Mouse (Mus musculus) CD8-positive naive resting alpha-beta T cell, adult 2 months (primary cell): Measurements from ENCODE around the gene Ctu1.
"Not testable (repeated sequence)": the region's sequence is repeated elsewhere in the genome, so short reads cannot be mapped to it uniquely, and the experiment has no call there.

Experiments
- DNase-seq, 2 experiments: peaks; one replicate each; pipeline ENCODE4 v3.0.0; 2022; ENCODE audit warnings: low read depth in 2 of 2, low spot score in 2 of 2

Ctu1 gene

GRCm38 (mm10) chr7:43678517-43678916 lies 6.7 kb downstream of the Ctu1 start:
- DNase-seq, result peak; percentile 12 to 15

GRCm38 (mm10) chr7:43680960-43681359 lies 9.1 kb downstream of the Ctu1 start:
- DNase-seq, result peak; percentile 39 to 51

- DNase-seq, result not testable (repeated sequence)
These were observed 10.7 kb downstream of the Ctu1 start for GRCm38 (mm10) chr7:43682511-43682910.

- DNase-seq, result no peak
These were observed 13.3 kb downstream of the Ctu1 start for GRCm38 (mm10) chr7:43685088-43685487.

GRCm38 (mm10) chr7:43690118-43690517 lies 18.3 kb downstream of the Ctu1 start, which contains the start of gene Klk14:
Gene Klk14, plus strand, starts transcription at chr7:43690418.
- DNase-seq, result no peak

- DNase-seq, result no peak
These were observed 38.2 kb downstream of the Ctu1 start for GRCm38 (mm10) chr7:43710031-43710430.

GRCm38 (mm10) chr7:43712267-43712666 lies 40.5 kb downstream of the Ctu1 start, which contains the start of gene Klk13:
Gene Klk13, plus strand, starts transcription at chr7:43712567.
- no peak for DNase-seq

- no peak for DNase-seq
These were observed 41.1 kb downstream of the Ctu1 start for GRCm38 (mm10) chr7:43712917-43713316.

- DNase-seq, result no peak
These were observed 42.0 kb downstream of the Ctu1 start for GRCm38 (mm10) chr7:43713741-43714351.
